Mouse (Mus musculus): Measurements from ENCODE around the gene Mpzl2. TPM values are rescaled to one million over a fixed set of nuclear protein-coding genes. Genes with fewer than 3 reads are reported as not detected.

Mpzl2 gene
- total and polyA plus RNA-seq, 3 experiments, result 0.08 to 0.39 TPM; not detected in 1

- H3K9me3 ChIP-seq (replicated peaks; ENCODE audit: insufficient read depth, low read length), result no peaks in the 10 kb centered on the region
- no peak overlapping the region; the same call in 1 of the 2 replicates for H3K27ac ChIP-seq (ENCODE audit: control insufficient read depth, low read depth, low read length)
- H3K4me1 ChIP-seq (ENCODE audit: control insufficient read depth in 1 of 2, insufficient read depth in 2 of 2, low read length in 2 of 2), result peaks cover 0 to 4% of the 10 kb centered on the region in 2 experiments; a peak in 1 of 4 replicates
- no peak overlapping the region for H3K4me3 ChIP-seq (ENCODE audit: control insufficient read depth in 1 of 2, insufficient read depth in 1 of 2, low read depth in 2 of 2, low read length in 2 of 2)
- H3K79me2 ChIP-seq (ENCODE audit: control insufficient read depth, insufficient read depth, low read length, poor library complexity), result no peaks in the 10 kb centered on the region
- peaks cover 0 to 4% of the 10 kb centered on the region in 2 experiments; a peak in 2 of 4 replicates for H3K36me3 ChIP-seq (ENCODE audit: control insufficient read depth in 1 of 2, insufficient read depth in 2 of 2, low read length in 2 of 2)
- no peak for TF ChIP-seq MYC (IDR thresholded peaks at IDR 0.05; ENCODE audit: low read depth, low read length)
- no peak for TF ChIP-seq KAT2A (conservative IDR thresholded peaks at IDR 0.05; ENCODE audit: low read depth, low read length)
- peak; percentile 27; the same call in 1 of the 2 replicates for TF ChIP-seq GATA1 (IDR thresholded peaks at IDR 0.05; ENCODE audit: low read depth, low read length)
- TF ChIP-seq NRF1 (IDR thresholded peaks at IDR 0.05; ENCODE audit: insufficient read depth, low read depth, low read length, poor library complexity, severe bottlenecking), result no peak
- no peak for TF ChIP-seq JUND (IDR thresholded peaks at IDR 0.05; ENCODE audit: low read depth, low read length)
- 0 out of 2 replicates have a peak, but pooled peaks have one; percentile 46 for TF ChIP-seq MAZ (IDR thresholded peaks at IDR 0.05; ENCODE audit: low read depth, low read length)
- no peak overlapping the region for H3K9ac ChIP-seq (ENCODE audit: control insufficient read depth, low read depth, low read length, poor library complexity, severe bottlenecking)
- H3K27me3 ChIP-seq (ENCODE audit: control insufficient read depth in 1 of 2, insufficient read depth in 2 of 2, low read length in 2 of 2), result no peaks in the 10 kb centered on the region
- peak; percentile 62 for DNase-seq (ENCODE audit: low read depth, low spot score)
These were observed 29.1 kb upstream of the Mpzl2 start for GRCm38 (mm10) chr9:45010461-45010860.

GRCm38 (mm10) chr9:45011291-45011690 is 28.3 kb upstream of the Mpzl2 start:
- Histone ChIP-seq H3K9ac (ENCODE audit: control insufficient read depth, low read depth, low read length, poor library complexity, severe bottlenecking) (no peak overlapping the region), H3K9me3 (replicated peaks; ENCODE audit: insufficient read depth, low read length) (no peaks in the 10 kb centered on the region), H3K27me3 (ENCODE audit: control insufficient read depth in 1 of 2, insufficient read depth in 2 of 2, low read length in 2 of 2) (no peaks in the 10 kb centered on the region), H3K79me2 (ENCODE audit: control insufficient read depth, insufficient read depth, low read length, poor library complexity) (no peaks in the 10 kb centered on the region), H3K36me3 (ENCODE audit: control insufficient read depth in 1 of 2, insufficient read depth in 2 of 2, low read length in 2 of 2) (peaks cover 0 to 4% of the 10 kb centered on the region in 2 experiments; a peak in 2 of 4 replicates), H3K4me1 (ENCODE audit: control insufficient read depth in 1 of 2, insufficient read depth in 2 of 2, low read length in 2 of 2) (peaks cover 0 to 4% of the 10 kb centered on the region in 2 experiments; a peak in 1 of 4 replicates), H3K4me3 (ENCODE audit: control insufficient read depth in 1 of 2, insufficient read depth in 1 of 2, low read depth in 2 of 2, low read length in 2 of 2) (no peak overlapping the region), H3K27ac (ENCODE audit: control insufficient read depth, low read depth, low read length) (no peak overlapping the region)
- no peak for TF ChIP-seq USF2 (IDR thresholded peaks at IDR 0.05; ENCODE audit: borderline replicate concordance in 1 of 2, insufficient read depth in 1 of 2, low read depth in 1 of 2, low read length in 2 of 2)
- no peak for TF ChIP-seq ETS1 (IDR thresholded peaks at IDR 0.05; ENCODE audit: low read depth, low read length)
- no peak for TF ChIP-seq BHLHE40 (IDR thresholded peaks at IDR 0.05; ENCODE audit: borderline replicate concordance, low read depth, low read length)
- no peak for TF ChIP-seq ELF1 (IDR thresholded peaks at IDR 0.05; ENCODE audit: low read depth, low read length)
- no peak for TF ChIP-seq RAD21 (IDR thresholded peaks at IDR 0.05; ENCODE audit: low read depth, low read length)
- no peak for TF ChIP-seq POLR2AphosphoS5 (IDR thresholded peaks at IDR 0.05; ENCODE audit: borderline replicate concordance, low read depth, low read length)
- no peak for TF ChIP-seq POLR2A (IDR thresholded peaks at IDR 0.05; ENCODE audit: control insufficient read depth in 1 of 2, insufficient read depth in 1 of 2, low read depth in 1 of 2, low read length in 2 of 2, poor library complexity in 1 of 2)
- TF ChIP-seq MAZ (IDR thresholded peaks at IDR 0.05; ENCODE audit: low read depth, low read length), result no peak
- TF ChIP-seq JUND (IDR thresholded peaks at IDR 0.05; ENCODE audit: low read depth, low read length), result no peak
- TF ChIP-seq TAL1 (IDR thresholded peaks at IDR 0.05; ENCODE audit: low read length), result no peak
- no peak for TF ChIP-seq HCFC1 (IDR thresholded peaks at IDR 0.05; ENCODE audit: low read depth, low read length)
- TF ChIP-seq NRF1 (IDR thresholded peaks at IDR 0.05; ENCODE audit: insufficient read depth, low read depth, low read length, poor library complexity, severe bottlenecking), result no peak
- no peak for TF ChIP-seq ZMIZ1 (IDR thresholded peaks at IDR 0.05; ENCODE audit: low read depth, low read length)
- DNase-seq (ENCODE audit: low read depth, low spot score), result no peak
